Mouse (Mus musculus) ZHBTc4 (cell line): ENCODE data around the gene Pdyn.

ENCODE experiments used
- DNase-seq: peaks from one replicate; pipeline ENCODE4 v3.0.0-alpha.2; 2011; ENCODE audit warnings: low read depth, low spot score

Pdyn gene

GRCm38 (mm10) chr2:129699484-129700158 lies at the start of gene Pdyn:
Pdyn (minus strand) TSS chr2:129699844.
- DNase-seq, result peak; percentile 58

- no peak for DNase-seq
Observed at GRCm38 (mm10) chr2:129742016-129742415, 42.4 kb upstream of the Pdyn start.

GRCm38 (mm10) chr2:129740515-129740914 lies 40.9 kb upstream of the Pdyn start:
- DNase-seq, result no peak

- no peak for DNase-seq
Observed at GRCm38 (mm10) chr2:129734031-129734430, 34.4 kb upstream of the Pdyn start.

- DNase-seq, result peak; percentile 25
Observed at GRCm38 (mm10) chr2:129729681-129730080, 30.0 kb upstream of the Pdyn start.

GRCm38 (mm10) chr2:129715671-129716070 lies 16.0 kb upstream of the Pdyn start:
- peak; percentile 78 for DNase-seq

- DNase-seq, result no peak
Observed at GRCm38 (mm10) chr2:129713026-129713544, 13.4 kb upstream of the Pdyn start.

- peak; percentile 93 for DNase-seq
Observed at GRCm38 (mm10) chr2:129696059-129696458, 3.6 kb downstream of the Pdyn start.

- DNase-seq, result no peak
Observed at GRCm38 (mm10) chr2:129694303-129694702, 5.3 kb downstream of the Pdyn start.

- DNase-seq, result no peak
Observed at GRCm38 (mm10) chr2:129692694-129693093, 7.0 kb downstream of the Pdyn start.

GRCm38 (mm10) chr2:129689694-129690093 lies 9.9 kb downstream of the Pdyn start:
- DNase-seq, result no peak

GRCm38 (mm10) chr2:129688036-129688625 lies 11.5 kb downstream of the Pdyn start:
- peak; percentile 36 for DNase-seq

GRCm38 (mm10) chr2:129686908-129687307 lies 12.7 kb downstream of the Pdyn start:
- no peak for DNase-seq

- DNase-seq, result no peak
Observed at GRCm38 (mm10) chr2:129684014-129684413, 15.6 kb downstream of the Pdyn start.

- DNase-seq, result no peak
Observed at GRCm38 (mm10) chr2:129680236-129680635, 19.4 kb downstream of the Pdyn start.

- DNase-seq, result no peak
Observed at GRCm38 (mm10) chr2:129679066-129679465, 20.6 kb downstream of the Pdyn start.

- DNase-seq, result peak; percentile 30
Observed at GRCm38 (mm10) chr2:129677664-129678063, 22.0 kb downstream of the Pdyn start.

- DNase-seq, result peak; percentile 91
Observed at GRCm38 (mm10) chr2:129674935-129675634, 24.6 kb downstream of the Pdyn start.

- no peak for DNase-seq
Observed at GRCm38 (mm10) chr2:129671911-129672310, 27.7 kb downstream of the Pdyn start.

GRCm38 (mm10) chr2:129662484-129662883 lies 37.2 kb downstream of the Pdyn start:
- DNase-seq, result no peak

- peak; percentile 23 for DNase-seq
Observed at GRCm38 (mm10) chr2:129660020-129660419, 39.6 kb downstream of the Pdyn start.

- no peak for DNase-seq
Observed at GRCm38 (mm10) chr2:129658796-129659195, 40.8 kb downstream of the Pdyn start.
